Mouse (Mus musculus) ZHBTc4 (cell line): ENCODE measurements around the gene Kif21b.
A peak's percentile ranks its signal among the peaks of the same experiment; 100 is the strongest.

ENCODE experiments used
- DNase-seq: peaks from one replicate; pipeline ENCODE4 v3.0.0-alpha.2; 2011; ENCODE audit warnings: low read depth, low spot score

Kif21b gene

GRCm38 (mm10) chr1:136130951-136131558 is at the start of gene Kif21b:
Gene Kif21b, plus strand, starts transcription at chr1:136131389.
- peak; percentile 95 for DNase-seq

- DNase-seq = no peak
These were observed 45.1 kb upstream of the Kif21b start for GRCm38 (mm10) chr1:136085988-136086685.

- DNase-seq = no peak
These were observed 41.6 kb upstream of the Kif21b start for GRCm38 (mm10) chr1:136089368-136090165.

- peak; percentile 60 for DNase-seq
These were observed 37.5 kb upstream of the Kif21b start for GRCm38 (mm10) chr1:136093726-136094125.

- no peak for DNase-seq
These were observed 36.4 kb upstream of the Kif21b start for GRCm38 (mm10) chr1:136094807-136095206.

- no peak for DNase-seq
These were observed 29.1 kb upstream of the Kif21b start for GRCm38 (mm10) chr1:136102094-136102493.

- no peak for DNase-seq
These were observed 28.6 kb upstream of the Kif21b start for GRCm38 (mm10) chr1:136102551-136102950.

GRCm38 (mm10) chr1:136102981-136103380 is 28.2 kb upstream of the Kif21b start:
- DNase-seq = no peak

- no peak for DNase-seq
These were observed 27.5 kb upstream of the Kif21b start for GRCm38 (mm10) chr1:136103696-136104095.

- no peak for DNase-seq
These were observed 26.4 kb upstream of the Kif21b start for GRCm38 (mm10) chr1:136104741-136105140.

- DNase-seq = no peak
These were observed 21.7 kb upstream of the Kif21b start for GRCm38 (mm10) chr1:136109464-136109863.

- DNase-seq = peak; percentile 68
These were observed 15.0 kb upstream of the Kif21b start for GRCm38 (mm10) chr1:136116183-136116582.

GRCm38 (mm10) chr1:136117069-136117468 is 14.1 kb upstream of the Kif21b start:
- no peak for DNase-seq

- DNase-seq = no peak
These were observed 12.3 kb upstream of the Kif21b start for GRCm38 (mm10) chr1:136118875-136119274.

GRCm38 (mm10) chr1:136119571-136120262 is 11.5 kb upstream of the Kif21b start:
- DNase-seq = no peak

- DNase-seq = no peak
These were observed 11.0 kb upstream of the Kif21b start for GRCm38 (mm10) chr1:136120263-136120603.

- DNase-seq = peak; percentile 45
These were observed 10.4 kb upstream of the Kif21b start for GRCm38 (mm10) chr1:136120785-136121184.

GRCm38 (mm10) chr1:136122030-136122429 is 9.2 kb upstream of the Kif21b start:
- no peak for DNase-seq

- no peak for DNase-seq
These were observed 4.9 kb upstream of the Kif21b start for GRCm38 (mm10) chr1:136126159-136126765.

- DNase-seq = no peak
These were observed 4.3 kb upstream of the Kif21b start for GRCm38 (mm10) chr1:136126895-136127294.

GRCm38 (mm10) chr1:136127856-136128255 is 3.3 kb upstream of the Kif21b start:
- DNase-seq = no peak

- no peak for DNase-seq
These were observed 2.8 kb upstream of the Kif21b start for GRCm38 (mm10) chr1:136128416-136128815.
